Mouse (Mus musculus) limb, embryonic 10.5 days (tissue): Measurements from ENCODE around the gene Sptan1. TPM values are rescaled to one million over a fixed set of nuclear protein-coding genes. Genes with fewer than 3 reads are reported as not detected.

Source experiments
- DNase-seq: peaks from one replicate; pipeline ENCODE4 v3.0.0-alpha.2; 2017; ENCODE audit warnings: low spot score
- H3K27ac ChIP-seq: fragments of 300-500 bp; sonication (generic); 2 replicates; pipeline ENCODE4 v1.5.1; 2016; ENCODE audit warnings: mild to moderate bottlenecking
- H3K27me3 ChIP-seq: fragments of 300-500 bp; sonication (generic); 2 replicates; pipeline ENCODE4 v1.6.1; 2016; ENCODE audit warnings: low read depth, mild to moderate bottlenecking; ENCODE audit not compliant: poor library complexity, severe bottlenecking
- H3K36me3 ChIP-seq: fragments of 300-500 bp; sonication (generic); 2 replicates; pipeline ENCODE4 v1.6.1; 2016; ENCODE audit warnings: mild to moderate bottlenecking, moderate library complexity
- H3K4me1 ChIP-seq: fragments of 300-500 bp; sonication (generic); 2 replicates; pipeline ENCODE4 v1.6.1; 2016
- H3K4me3 ChIP-seq: fragments of 300-500 bp; sonication (generic); 2 replicates; pipeline ENCODE4 v1.5.1; 2016; ENCODE audit warnings: mild to moderate bottlenecking, moderate library complexity
- H3K9me3 ChIP-seq: fragments of 300-500 bp; sonication (generic); replicated peaks from 2 replicates; pipeline ENCODE4 v1.6.1; 2016; ENCODE audit warnings: mild to moderate bottlenecking
- WGBS: fragments of 180-500 bp; shearing (Covaris S2); methylation state at CpG from one replicate; pipeline ENCODE4 v1.1.7; 2016; 5-methylcytosine and 5-hydroxymethylcytosine counted together
- polyA plus RNA-seq: library from polyadenylated mRNA; unstranded; fragments of >200 nt; fragmentation: Nextera tagmentation; extraction: Ambion mirVana; gene quantifications from 2 replicates; pipeline ENCODE4 v1.2.1, GENCODE M21; 2016

Gene Sptan1
- polyA plus RNA-seq, result 70.6 and 80.4 TPM in 2 replicates

DNA sequence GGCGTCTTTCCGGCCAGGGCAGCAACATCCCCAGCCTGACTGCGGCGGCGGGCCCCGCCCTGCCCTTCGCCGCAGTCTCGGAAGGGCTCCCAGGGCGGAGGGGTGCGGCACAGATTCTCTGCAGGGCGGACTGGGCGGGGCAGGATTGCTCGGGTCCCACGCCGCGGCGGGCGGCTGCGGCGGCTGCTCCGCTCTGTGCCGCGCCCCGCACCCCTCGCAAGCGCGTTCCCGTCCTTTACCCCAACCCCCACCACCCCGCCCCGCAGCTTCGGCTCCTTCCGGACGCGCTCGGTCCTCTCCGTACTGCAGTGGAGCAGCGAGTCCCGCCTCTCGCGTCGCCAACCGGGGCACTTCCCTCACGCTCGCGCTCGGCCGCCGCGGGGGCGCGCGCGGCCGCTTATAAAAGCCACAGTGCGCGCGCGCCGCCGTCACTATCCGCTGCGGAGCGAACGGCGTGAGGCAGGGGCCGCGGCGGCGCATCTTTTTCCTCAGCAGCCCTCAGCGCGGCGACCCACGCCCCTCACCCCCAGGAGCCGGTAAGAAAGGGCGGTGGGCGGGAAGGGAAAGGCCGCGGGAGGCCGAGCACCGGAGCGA, at the start of gene Sptan1:
Gene Sptan1, plus strand, starts transcription at position 311 of the 594 bp plus-strand sequence.
- no peaks in the 10 kb centered on the region for H3K27me3 ChIP-seq
- peak within 1 kb of the TSS; percentile 98 for H3K4me3 ChIP-seq
- peaks cover 26% of the 10 kb centered on the region for H3K4me1 ChIP-seq
- H3K9me3 ChIP-seq, result no peaks in the 10 kb centered on the region
- under 1% methylated on average over 82 of the region's 82 CpGs for WGBS
- peak within 1 kb of the TSS; percentile 96 for H3K27ac ChIP-seq
- peaks cover 28% of the 10 kb centered on the region for H3K36me3 ChIP-seq
- peak; percentile 96 for DNase-seq

DNA sequence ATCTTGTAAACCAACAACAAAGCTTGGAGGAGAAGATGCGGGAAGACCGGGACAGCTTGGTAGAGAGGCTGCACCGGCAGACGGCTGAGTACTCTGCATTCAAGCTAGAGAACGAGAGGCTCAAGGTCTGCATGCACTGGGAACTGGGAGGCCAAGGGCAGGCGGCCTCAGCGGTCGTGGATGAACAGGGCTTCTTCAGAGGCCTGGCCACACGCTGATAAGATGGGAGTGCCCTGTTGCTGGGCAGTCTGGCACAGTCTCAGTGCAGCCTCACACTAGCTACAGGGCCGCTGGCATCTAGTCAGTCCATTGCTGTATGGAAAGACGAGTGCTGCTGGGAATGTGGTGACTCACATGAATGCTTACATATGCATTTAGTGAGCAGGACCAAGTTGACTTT, 47.7 kb upstream of the Sptan1 start:
- Histone ChIP-seq H3K4me3 (no peak overlapping the region), H3K27ac (no peak overlapping the region), H3K27me3 (no peaks in the 10 kb centered on the region), H3K9me3 (no peaks in the 10 kb centered on the region), H3K36me3 (peaks cover 92% of the 10 kb centered on the region), H3K4me1 (no peaks in the 10 kb centered on the region)
- DNase-seq, result no peak
- 92% methylated on average over 11 of the region's 11 CpGs for WGBS

DNA sequence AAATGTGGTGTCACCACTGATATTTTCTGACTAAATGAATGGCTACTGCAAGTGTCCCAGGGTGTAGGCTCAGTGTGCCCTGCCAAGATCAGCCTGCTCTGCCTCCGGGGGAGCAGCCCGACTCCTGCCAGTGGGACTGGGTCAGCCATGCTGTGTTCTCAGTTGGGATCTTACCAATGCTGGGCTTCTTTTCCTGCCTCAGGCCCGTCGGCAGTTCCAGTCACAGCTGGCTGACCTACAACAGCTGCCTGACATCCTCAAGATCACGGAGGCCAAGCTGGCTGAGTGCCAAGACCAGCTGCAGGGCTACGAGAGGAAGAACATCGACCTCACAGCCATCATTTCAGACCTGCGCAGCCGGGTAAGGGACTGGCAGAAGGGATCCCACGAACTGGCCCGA, 43.3 kb upstream of the Sptan1 start:
- Histone ChIP-seq H3K27ac (no peak overlapping the region), H3K4me3 (no peak overlapping the region), H3K4me1 (no peaks in the 10 kb centered on the region), H3K36me3 (peaks cover 94% of the 10 kb centered on the region), H3K27me3 (no peaks in the 10 kb centered on the region), H3K9me3 (no peaks in the 10 kb centered on the region)
- no peak for DNase-seq
- 91% methylated on average over 11 of the region's 11 CpGs for WGBS

GRCm38 (mm10) chr2:29926542-29926941, 38.8 kb upstream of the Sptan1 start:
- 92% methylated on average over 5 of the region's 5 CpGs for WGBS
- no peaks in the 10 kb centered on the region for H3K27me3 ChIP-seq
- H3K4me3 ChIP-seq, result no peak overlapping the region
- H3K27ac ChIP-seq, result no peak overlapping the region
- no peaks in the 10 kb centered on the region for H3K4me1 ChIP-seq
- DNase-seq, result no peak
- H3K36me3 ChIP-seq, result peaks cover 98% of the 10 kb centered on the region
- no peaks in the 10 kb centered on the region for H3K9me3 ChIP-seq

GRCm38 (mm10) chr2:29930506-29930905, 34.9 kb upstream of the Sptan1 start:
- peaks cover 62% of the 10 kb centered on the region for H3K36me3 ChIP-seq
- no peaks in the 10 kb centered on the region for H3K27me3 ChIP-seq
- no peak for DNase-seq
- no peak overlapping the region for H3K27ac ChIP-seq
- no peaks in the 10 kb centered on the region for H3K9me3 ChIP-seq
- no peak overlapping the region for H3K4me3 ChIP-seq
- H3K4me1 ChIP-seq, result no peaks in the 10 kb centered on the region
- WGBS, result 89% methylated on average over 10 of the region's 10 CpGs

GRCm38 (mm10) chr2:29931194-29931593, 34.2 kb upstream of the Sptan1 start:
- no peaks in the 10 kb centered on the region for H3K9me3 ChIP-seq
- no peak for DNase-seq
- no peak overlapping the region for H3K27ac ChIP-seq
- H3K4me1 ChIP-seq, result peaks cover 6% of the 10 kb centered on the region
- H3K27me3 ChIP-seq, result no peaks in the 10 kb centered on the region
- WGBS, result 91% methylated on average over 6 of the region's 6 CpGs
- H3K36me3 ChIP-seq, result peaks cover 55% of the 10 kb centered on the region
- H3K4me3 ChIP-seq, result no peak overlapping the region

DNA sequence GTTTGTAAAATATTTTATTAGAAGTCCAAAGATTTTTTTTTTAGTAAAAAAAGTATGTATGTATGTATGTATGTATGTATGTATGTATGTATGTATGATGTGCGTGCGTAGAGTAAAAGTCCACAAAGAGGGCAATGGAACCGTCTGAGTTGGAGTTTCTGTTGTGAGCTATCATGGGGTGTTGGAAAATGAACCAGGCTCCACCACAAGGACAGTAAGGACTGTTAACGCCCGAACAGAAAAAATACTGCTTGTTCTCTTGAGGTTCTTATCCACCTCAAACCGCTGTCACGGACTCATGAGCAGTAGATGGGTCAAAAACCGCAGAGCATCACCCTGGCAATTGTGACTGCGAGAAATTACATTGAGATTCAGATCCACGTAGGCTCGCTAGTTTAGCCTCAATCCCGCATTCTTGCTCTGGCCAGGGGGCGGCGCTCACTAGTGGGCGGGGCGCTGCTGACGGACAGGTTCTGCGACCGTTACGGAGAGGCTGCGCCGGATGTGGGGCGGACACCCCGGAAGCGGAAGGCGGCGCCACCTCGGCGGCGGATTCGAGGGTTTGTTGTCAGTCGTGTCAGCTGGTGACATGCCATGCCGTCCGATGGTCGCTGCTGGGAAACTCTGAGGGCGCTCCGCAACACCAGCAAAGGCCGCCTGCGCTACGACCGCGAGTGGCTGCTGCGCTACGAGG, 30.3 kb upstream of the Sptan1 start, which contains the start of gene Gle1:
Gene Gle1, plus strand, starts transcription at position 521 of the 694 bp plus-strand sequence.
- no peaks in the 10 kb centered on the region for H3K27me3 ChIP-seq
- H3K36me3 ChIP-seq, result peaks cover 49% of the 10 kb centered on the region
- H3K4me1 ChIP-seq, result peaks cover 8% of the 10 kb centered on the region
- DNase-seq, result peak; percentile 98
- peak within 1 kb of the TSS; percentile 86 for H3K27ac ChIP-seq
- 4% methylated on average over 44 of the region's 44 CpGs for WGBS
- peak within 1 kb of the TSS; percentile 90 for H3K4me3 ChIP-seq
- H3K9me3 ChIP-seq, result no peaks in the 10 kb centered on the region

GRCm38 (mm10) chr2:29940073-29940472, 25.3 kb upstream of the Sptan1 start:
- H3K4me3 ChIP-seq, result no peak overlapping the region
- WGBS, result 91% methylated on average over 9 of the region's 9 CpGs
- no peak overlapping the region for H3K27ac ChIP-seq
- H3K4me1 ChIP-seq, result peaks cover 11% of the 10 kb centered on the region
- H3K36me3 ChIP-seq, result peaks cover 81% of the 10 kb centered on the region
- H3K27me3 ChIP-seq, result no peaks in the 10 kb centered on the region
- no peak for DNase-seq
- no peaks in the 10 kb centered on the region for H3K9me3 ChIP-seq

DNA sequence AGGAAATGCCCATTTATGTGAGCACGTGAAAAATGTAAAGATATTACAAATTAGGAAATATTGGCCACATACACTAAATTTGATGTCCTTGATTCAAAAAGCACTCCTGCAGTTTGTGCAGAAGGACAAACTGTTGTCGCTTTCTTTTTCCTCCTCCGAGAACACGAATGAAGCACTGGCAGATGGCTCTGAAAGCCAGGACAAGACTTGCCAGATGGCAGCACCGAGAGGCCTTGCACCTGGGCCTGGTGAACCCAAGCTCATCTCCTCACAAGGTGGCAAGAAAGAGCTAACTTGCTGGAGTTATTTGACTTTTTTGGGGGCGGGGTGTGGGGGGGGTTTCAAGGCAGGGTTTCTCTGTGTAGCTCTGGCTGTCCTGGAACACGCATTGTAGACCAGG, 24.5 kb upstream of the Sptan1 start:
- Histone ChIP-seq H3K4me3 (no peak overlapping the region), H3K9me3 (no peaks in the 10 kb centered on the region), H3K27ac (no peak overlapping the region), H3K4me1 (peaks cover 8% of the 10 kb centered on the region), H3K36me3 (peaks cover 88% of the 10 kb centered on the region), H3K27me3 (no peaks in the 10 kb centered on the region)
- DNase-seq, result no peak
- WGBS, result 93% methylated on average over 7 of the region's 7 CpGs

DNA sequence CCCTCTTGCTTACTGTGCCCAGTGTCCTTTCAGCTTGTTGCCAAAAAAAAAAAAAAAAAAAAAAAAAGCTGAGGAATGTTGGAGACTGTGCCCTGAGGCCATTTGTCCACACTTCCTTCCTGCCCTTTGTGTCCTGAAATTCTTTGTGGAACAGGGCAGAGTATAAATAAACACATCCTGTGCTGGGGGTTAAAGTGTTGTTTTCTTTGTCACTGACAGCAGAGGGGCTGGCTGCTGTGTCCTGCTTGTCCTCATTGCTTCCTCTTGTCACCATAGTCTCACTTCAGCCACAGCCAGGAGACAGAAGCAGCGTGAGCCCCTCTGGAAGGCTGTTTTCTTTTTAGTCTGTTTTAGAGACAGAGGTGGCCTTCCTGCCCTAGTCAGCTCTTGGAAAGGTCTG, 20.6 kb upstream of the Sptan1 start:
- peaks cover 98% of the 10 kb centered on the region for H3K36me3 ChIP-seq
- no peaks in the 10 kb centered on the region for H3K27me3 ChIP-seq
- peak overlapping the region; percentile 22 for H3K27ac ChIP-seq
- 36% methylated on average over 1 of the region's 1 CpGs for WGBS
- no peaks in the 10 kb centered on the region for H3K9me3 ChIP-seq
- H3K4me3 ChIP-seq, result no peak overlapping the region
- no peak for DNase-seq
- peaks cover 3% of the 10 kb centered on the region; the same call in 1 of the 2 replicates for H3K4me1 ChIP-seq

DNA sequence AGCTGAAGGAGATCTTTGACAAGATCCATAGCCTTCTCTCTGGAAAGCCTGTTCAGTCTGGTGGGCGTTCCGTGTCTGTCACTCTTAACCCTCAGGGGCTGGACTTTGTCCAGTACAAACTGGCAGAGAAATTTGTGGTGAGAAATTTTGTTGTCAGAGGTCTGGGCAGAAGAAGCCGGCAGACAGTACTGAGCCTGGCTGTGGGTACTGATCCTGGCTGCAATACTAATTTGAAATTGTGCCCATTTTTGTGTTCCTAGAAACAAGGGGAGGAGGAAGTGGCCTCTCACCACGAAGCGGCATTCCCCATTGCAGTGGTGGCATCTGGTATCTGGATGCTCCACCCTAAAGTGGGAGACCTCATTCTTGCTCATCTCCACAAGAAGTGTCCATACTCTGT, 16.5 kb upstream of the Sptan1 start:
- peaks cover 3% of the 10 kb centered on the region; the same call in 1 of the 2 replicates for H3K4me1 ChIP-seq

GRCm38 (mm10) chr2:29961246-29961645, 4.1 kb upstream of the Sptan1 start:
- H3K27ac ChIP-seq, result no peak overlapping the region
- H3K27me3 ChIP-seq, result no peaks in the 10 kb centered on the region
- no peaks in the 10 kb centered on the region for H3K9me3 ChIP-seq
- peaks cover 7% of the 10 kb centered on the region for H3K4me1 ChIP-seq
- 95% methylated on average over 7 of the region's 7 CpGs for WGBS
- no peak for DNase-seq
- H3K36me3 ChIP-seq, result peaks cover 41% of the 10 kb centered on the region
- H3K4me3 ChIP-seq, result no peak overlapping the region

More for the DNA sequence above, 16.5 kb upstream of the Sptan1 start:
- no peak for DNase-seq
- Histone ChIP-seq H3K27me3 (no peaks in the 10 kb centered on the region), H3K27ac (no peak overlapping the region), H3K36me3 (peaks cover 96% of the 10 kb centered on the region), H3K4me3 (no peak overlapping the region), H3K9me3 (no peaks in the 10 kb centered on the region)
- 96% methylated on average over 5 of the region's 5 CpGs for WGBS
